Mouse (Mus musculus): ENCODE results near the gene Vmn1r166. TPM values are rescaled to one million over a fixed set of nuclear protein-coding genes. Genes with fewer than 3 reads are reported as not detected.
"Not testable (repeated sequence)": the region's sequence is repeated elsewhere in the genome, so short reads cannot be mapped to it uniquely, and the experiment has no call there.

Vmn1r166 gene
- not detected in 2 replicates for polyA plus RNA-seq (2015; fragmentation: Nextera tagmentation; extraction: Ambion mirVana)

DNA sequence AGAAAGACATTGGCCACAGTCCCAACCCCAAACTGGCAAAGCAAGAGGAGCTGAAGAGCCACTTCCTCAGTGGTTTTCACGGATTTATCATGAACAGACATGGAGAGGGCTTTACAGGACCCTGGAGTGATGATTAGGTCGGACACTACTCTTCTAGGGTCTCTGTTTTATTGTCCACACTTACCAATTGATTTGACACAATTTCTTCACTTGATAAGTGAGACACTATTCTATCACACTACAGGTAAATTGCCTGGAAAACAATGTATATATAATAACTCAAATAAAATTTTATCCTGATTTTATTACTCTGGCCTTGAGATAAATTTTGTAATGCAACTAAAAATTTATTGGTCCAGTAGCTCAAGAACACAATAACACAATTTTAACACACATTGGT is at the start of gene Vmn1r166:
Vmn1r166 (minus strand) TSS at position 101 of the 400 bp plus-strand sequence.
- H3K27ac ChIP-seq (ENCODE audit: low read length); H3K9ac ChIP-seq (ENCODE audit: low read length); H3K4me2 ChIP-seq (ENCODE audit: low read depth, low read length); H3K4me1 ChIP-seq (ENCODE audit: control insufficient read depth, insufficient read depth, low read length); ATAC-seq (ENCODE audit: insufficient read depth, low FRiP score); H3K9me3 ChIP-seq (replicated peaks; ENCODE audit: control insufficient read depth, low read length); H3K4me3 ChIP-seq (replicated peaks; ENCODE audit: low read length); H3K27me3 ChIP-seq (ENCODE audit: control insufficient read depth, insufficient read depth, low read length); H3K36me3 ChIP-seq (ENCODE audit: control insufficient read depth, insufficient read depth, low read length): not testable (repeated sequence)
- WGBS = no CpG with 5 or more reads among the region's 2 CpGs

DNA sequence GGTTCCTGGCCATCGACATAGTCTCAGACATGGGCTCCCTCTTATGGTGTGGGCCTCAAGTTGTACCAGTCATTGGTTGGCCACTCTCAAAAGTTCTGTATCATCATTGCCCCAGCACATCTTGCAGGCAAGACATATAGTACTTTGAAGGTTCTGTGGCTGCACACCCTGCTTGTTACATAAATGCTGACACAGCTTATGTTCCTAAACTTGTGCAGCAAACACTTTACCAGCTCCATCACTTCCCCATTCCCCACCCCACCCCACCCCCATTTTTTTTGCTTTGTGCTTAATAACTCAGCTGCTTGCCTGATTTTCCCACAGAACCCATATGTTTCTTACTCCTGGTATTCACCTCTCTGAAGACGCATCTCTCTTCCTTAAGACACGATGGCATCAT is 49.4 kb upstream of the Vmn1r166 start, which contains the start of gene Nlrp4e:
Nlrp4e (plus strand) TSS at position 301 of the 400 bp plus-strand sequence.
- H3K9me3 ChIP-seq (replicated peaks; ENCODE audit: control insufficient read depth, low read length); H3K4me3 ChIP-seq (replicated peaks; ENCODE audit: low read length); H3K36me3 ChIP-seq (ENCODE audit: control insufficient read depth, insufficient read depth, low read length); H3K4me1 ChIP-seq (ENCODE audit: control insufficient read depth, insufficient read depth, low read length); H3K27ac ChIP-seq (ENCODE audit: low read length); ATAC-seq (ENCODE audit: insufficient read depth, low FRiP score); H3K4me2 ChIP-seq (ENCODE audit: low read depth, low read length); H3K27me3 ChIP-seq (ENCODE audit: control insufficient read depth, insufficient read depth, low read length); H3K9ac ChIP-seq (ENCODE audit: low read length): not testable (repeated sequence)
- 73% methylated on average over 3 of the region's 3 CpGs for WGBS

DNA sequence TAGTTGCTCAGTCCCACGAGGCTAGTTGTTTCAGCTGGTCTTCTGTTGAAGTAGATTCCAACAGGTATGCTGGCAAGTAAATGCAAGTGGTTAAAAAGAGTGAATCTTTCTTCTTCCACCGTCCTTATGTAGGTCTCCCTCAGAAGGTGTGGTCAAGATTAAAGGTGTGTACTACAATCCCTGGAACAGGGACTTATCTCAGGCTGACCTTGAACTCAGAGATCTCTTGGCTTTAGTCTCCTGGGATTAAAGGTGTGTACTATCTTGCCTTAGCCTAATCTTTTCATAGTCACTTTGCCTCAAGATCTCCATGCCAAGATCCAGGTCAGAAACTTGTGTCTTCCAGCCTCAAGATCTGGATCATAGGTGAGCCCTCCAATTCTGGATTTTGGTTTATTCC is 27.3 kb upstream of the Vmn1r166 start, which contains the start of gene Gm6902:
Gm6902 (minus strand) TSS at position 101 of the 400 bp plus-strand sequence.
- H3K4me3 ChIP-seq (replicated peaks; ENCODE audit: low read length); H3K4me2 ChIP-seq (ENCODE audit: low read depth, low read length); H3K4me1 ChIP-seq (ENCODE audit: control insufficient read depth, insufficient read depth, low read length); ATAC-seq (ENCODE audit: insufficient read depth, low FRiP score); H3K9me3 ChIP-seq (replicated peaks; ENCODE audit: control insufficient read depth, low read length); H3K36me3 ChIP-seq (ENCODE audit: control insufficient read depth, insufficient read depth, low read length); H3K9ac ChIP-seq (ENCODE audit: low read length); H3K27me3 ChIP-seq (ENCODE audit: control insufficient read depth, insufficient read depth, low read length); H3K27ac ChIP-seq (ENCODE audit: low read length): not testable (repeated sequence)
- no CpG with 5 or more reads among the region's 2 CpGs for WGBS

DNA sequence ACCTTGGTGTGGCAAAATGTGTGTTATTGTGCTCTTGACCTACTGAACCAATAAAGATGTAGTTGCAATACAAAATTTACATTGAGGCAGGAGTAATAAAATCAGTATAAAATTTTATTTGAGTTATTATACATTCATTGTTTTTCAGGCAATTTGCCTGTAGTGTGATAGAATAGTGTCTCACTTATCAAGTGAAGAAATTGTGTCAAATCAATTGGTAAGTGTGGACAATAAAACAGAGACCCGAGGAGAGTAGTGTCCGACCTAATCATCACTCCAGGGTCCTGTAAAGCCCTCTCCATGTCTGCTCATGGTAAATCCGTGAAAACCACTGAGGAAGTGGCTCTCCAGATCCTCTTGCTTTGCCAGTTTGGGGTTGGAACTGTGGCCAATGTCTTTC is 34.5 kb downstream of the Vmn1r166 start, which contains the start of gene Vmn1r165:
Vmn1r165 (plus strand) TSS at position 301 of the 400 bp plus-strand sequence.
- not testable (repeated sequence) for H3K4me2 ChIP-seq (ENCODE audit: low read depth, low read length); H3K4me3 ChIP-seq (replicated peaks; ENCODE audit: low read length); H3K9ac ChIP-seq (ENCODE audit: low read length); H3K36me3 ChIP-seq (ENCODE audit: control insufficient read depth, insufficient read depth, low read length); ATAC-seq (ENCODE audit: insufficient read depth, low FRiP score); H3K27ac ChIP-seq (ENCODE audit: low read length); H3K4me1 ChIP-seq (ENCODE audit: control insufficient read depth, insufficient read depth, low read length); H3K9me3 ChIP-seq (replicated peaks; ENCODE audit: control insufficient read depth, low read length); H3K27me3 ChIP-seq (ENCODE audit: control insufficient read depth, insufficient read depth, low read length)
- WGBS = no CpG with 5 or more reads among the region's 3 CpGs

Other genes with a start within 250 kb of the Vmn1r166 start
- gene Gm4216, start 231.8 kb downstream of the Vmn1r166 start, polyA plus RNA-seq (2015; fragmentation: Nextera tagmentation; extraction: Ambion mirVana) = not detected in 2 replicates
- not detected in 2 replicates for gene Vmn1r163, start 196.1 kb downstream of the Vmn1r166 start, polyA plus RNA-seq (2015; fragmentation: Nextera tagmentation; extraction: Ambion mirVana)
- gene Gm8720, start 184.2 kb downstream of the Vmn1r166 start, polyA plus RNA-seq (2015; fragmentation: Nextera tagmentation; extraction: Ambion mirVana) = not detected in 2 replicates
- gene Gm10662, start 107.2 kb downstream of the Vmn1r166 start, polyA plus RNA-seq (2015; fragmentation: Nextera tagmentation; extraction: Ambion mirVana) = not detected in 2 replicates
- gene Vmn1r165, start 34.4 kb downstream of the Vmn1r166 start, polyA plus RNA-seq (2015; fragmentation: Nextera tagmentation; extraction: Ambion mirVana) = not detected in 2 replicates
- not detected in 2 replicates for gene Gm6902, start 27.2 kb upstream of the Vmn1r166 start, polyA plus RNA-seq (2015; fragmentation: Nextera tagmentation; extraction: Ambion mirVana)
- gene Nlrp4e, start 49.5 kb upstream of the Vmn1r166 start, polyA plus RNA-seq (2015; fragmentation: Nextera tagmentation; extraction: Ambion mirVana) = not detected in 2 replicates
- gene Nlrp5, start 134.2 kb upstream of the Vmn1r166 start, polyA plus RNA-seq (2015; fragmentation: Nextera tagmentation; extraction: Ambion mirVana) = not detected in 2 replicates

All from stomach, embryonic 16.5 days (tissue).